Mouse (Mus musculus): Measurements from ENCODE around the gene Polr2b. TPM values are rescaled to one million over a fixed set of nuclear protein-coding genes. Genes with fewer than 3 reads are reported as not detected.

The Polr2b gene
- total RNA-seq, 2 experiments from 2014 or later: 34.8 to 38.3 TPM

- intact Hi-C loops (cut with DNase I): no loop called here
- no peak for DNase-seq
These were observed 74.0 kb downstream of the Polr2b start for GRCm38 (mm10) chr5:77383799-77384554.

GRCm38 (mm10) chr5:77384724-77385123 lies 74.8 kb downstream of the Polr2b start:
- intact Hi-C loops (cut with DNase I): no loop called here
- no peak for DNase-seq

GRCm38 (mm10) chr5:77385221-77385620 lies 75.3 kb downstream of the Polr2b start:
- intact Hi-C loops (cut with DNase I): no loop called here
- DNase-seq: no peak

DNA sequence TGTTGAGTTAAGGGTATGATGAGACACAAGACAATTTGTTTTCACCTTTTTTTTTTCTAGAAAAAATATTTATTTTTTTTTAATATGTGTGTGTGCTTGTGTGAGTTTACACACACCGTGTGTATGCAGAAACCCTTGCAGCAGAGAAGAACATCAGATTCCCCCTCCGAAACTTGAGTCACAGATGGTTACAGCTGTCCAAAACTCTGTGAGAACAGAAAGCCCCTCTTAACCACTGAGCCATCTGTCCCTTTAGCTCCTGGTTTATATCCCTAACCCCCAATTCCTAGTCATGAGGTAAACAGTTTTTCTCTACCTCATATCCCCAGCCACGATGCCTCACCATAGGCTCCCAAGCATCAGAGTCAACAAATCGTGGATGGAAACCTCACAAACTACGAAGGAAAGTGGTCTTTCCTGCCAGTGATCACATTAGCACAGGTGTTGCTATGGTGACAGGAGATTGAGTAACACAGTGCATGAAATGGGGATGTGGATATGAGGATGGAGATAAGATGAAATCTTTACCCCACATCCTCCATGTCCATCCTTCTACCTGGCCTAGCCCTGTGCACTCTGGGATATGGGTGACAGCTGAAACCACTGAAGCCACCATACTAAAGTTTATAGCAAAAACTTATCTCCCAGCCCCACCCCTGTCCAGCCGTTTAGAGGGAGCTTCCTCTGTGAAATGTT lies 76.1 kb downstream of the Polr2b start:
- intact Hi-C loops (cut with DNase I): loop anchor here (2.0 kb wide), 1 partner anchor 31 kb away; no protein-coding TSS in a partner anchor
- DNase-seq: no peak

DNA sequence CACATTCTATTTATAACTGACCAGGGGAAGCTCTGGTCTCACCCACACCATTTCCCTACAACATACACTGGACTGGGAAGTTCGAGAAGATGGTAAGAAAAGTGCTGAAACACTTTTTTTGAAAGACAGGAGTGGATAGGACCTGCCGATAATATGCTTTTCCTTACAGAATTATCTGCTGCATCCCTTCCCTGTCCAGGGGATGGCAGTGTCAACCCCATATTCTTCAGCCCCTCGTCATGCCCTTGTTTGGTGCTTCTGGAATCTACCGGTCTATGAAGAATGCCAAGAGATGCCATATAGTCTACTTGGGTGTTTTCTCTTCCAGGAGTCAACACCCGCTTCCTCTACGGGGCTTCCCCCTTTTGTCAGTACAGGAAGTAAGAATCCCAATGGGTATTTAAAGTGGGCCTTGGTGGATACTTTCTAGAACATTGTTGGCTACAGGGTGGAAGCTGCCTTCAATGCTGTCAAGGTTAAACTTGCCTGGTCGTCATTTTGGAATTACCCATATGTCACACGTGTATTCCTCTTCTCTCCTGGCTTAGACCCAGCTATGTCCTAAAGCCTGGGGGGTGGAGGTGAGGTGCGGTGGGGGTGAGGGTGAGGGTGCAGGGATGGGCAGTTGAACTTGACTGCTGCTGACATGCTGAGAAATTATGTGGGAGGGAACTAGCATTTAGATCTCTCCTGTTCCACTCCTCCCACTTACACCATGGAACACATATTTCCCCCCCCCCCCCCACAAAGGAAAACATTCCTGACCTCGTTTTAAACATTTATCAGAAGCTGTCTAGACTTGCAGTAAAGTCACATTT lies 76.9 kb downstream of the Polr2b start:
- DNase-seq: no peak
- intact Hi-C loops (cut with DNase I): loop anchor here (2.0 kb wide), 1 partner anchor 32 kb away; no protein-coding TSS in a partner anchor

DNA sequence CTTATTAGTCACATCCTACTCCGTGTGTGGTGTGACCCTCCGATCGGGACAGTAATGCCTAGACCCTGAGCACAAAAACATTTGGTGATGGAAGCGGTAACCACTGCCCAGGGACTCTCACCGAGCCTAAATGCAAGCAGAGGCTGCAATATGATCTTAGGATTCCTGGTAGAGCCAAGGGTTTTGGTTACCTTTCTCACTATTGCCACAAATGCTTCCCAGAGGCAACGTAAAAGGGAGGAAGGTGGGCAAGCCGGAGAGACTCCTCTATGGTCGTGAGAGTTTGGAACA lies 77.4 kb downstream of the Polr2b start:
- intact Hi-C loops (cut with DNase I): loop anchor here (2.0 kb wide), 1 partner anchor 33 kb away; no protein-coding TSS in a partner anchor
- DNase-seq: no peak

- no peak for DNase-seq
- intact Hi-C loops (cut with DNase I): no loop called here
These were observed 78.4 kb downstream of the Polr2b start for GRCm38 (mm10) chr5:77388359-77388758.

DNA sequence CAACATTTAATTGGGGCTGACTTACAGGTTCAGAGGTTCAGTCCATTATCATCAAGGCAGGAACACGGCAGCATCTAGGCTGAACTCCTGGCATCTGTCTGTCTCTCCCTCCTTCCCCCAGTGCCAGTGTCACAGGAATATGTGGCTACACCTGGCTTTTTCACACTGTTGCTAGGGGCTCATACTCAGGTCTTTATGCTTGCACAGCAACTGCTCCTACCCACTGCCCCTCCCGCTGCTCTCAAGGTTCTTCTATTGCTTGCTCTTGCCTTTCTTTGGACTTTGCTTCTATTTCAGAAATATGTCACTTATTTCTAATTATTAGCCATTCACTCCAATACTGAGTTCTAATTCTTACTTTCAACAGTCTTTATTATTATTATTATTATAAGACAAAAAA lies 80.3 kb downstream of the Polr2b start:
- intact Hi-C loops (cut with DNase I): no loop called here
- no peak for DNase-seq

- DNase-seq: no peak
- intact Hi-C loops (cut with DNase I): no loop called here
These were observed 83.2 kb downstream of the Polr2b start for GRCm38 (mm10) chr5:77393094-77393619.

DNA sequence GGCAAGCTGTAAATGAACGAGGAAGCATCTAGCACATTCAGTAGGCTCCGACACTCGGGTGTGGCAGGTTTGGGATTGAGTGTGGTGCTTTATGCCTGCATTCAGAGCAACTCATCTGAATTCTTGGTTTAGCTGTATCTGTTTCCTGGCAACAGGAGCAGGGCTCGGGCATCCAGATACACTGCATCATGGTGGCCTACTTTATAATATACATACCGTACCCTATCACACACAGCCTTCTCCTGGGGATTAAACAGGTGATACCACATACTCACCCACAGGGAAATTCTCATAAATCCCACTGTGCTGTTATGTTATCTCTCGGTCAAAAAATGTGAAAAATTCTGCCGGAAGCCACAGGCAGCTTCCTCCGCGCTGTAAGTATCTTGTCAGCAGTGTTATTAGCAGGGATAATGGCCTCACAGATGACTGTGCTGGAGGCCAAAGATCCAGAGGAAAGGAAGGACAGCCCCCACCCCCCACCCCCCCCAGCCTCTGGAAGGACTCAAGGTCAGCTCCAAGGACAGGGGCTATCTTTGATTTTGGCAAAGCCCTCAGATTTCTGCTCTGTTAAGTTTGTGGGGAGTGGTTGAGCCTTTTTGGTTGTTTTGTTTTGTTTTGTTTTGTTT lies 84.2 kb downstream of the Polr2b start:
- no peak for DNase-seq
- intact Hi-C loops (cut with DNase I): no loop called here

GRCm38 (mm10) chr5:77398285-77399057 lies 88.5 kb downstream of the Polr2b start:
- DNase-seq: no peak
- intact Hi-C loops (cut with DNase I): no loop called here

Small RNAs within 50 kb of the gene (microRNA-seq; reads per million reads assigned to microRNA genes)
- gene Mir5098 (ENCODE audit: borderline number of aligned reads in 2 of 2): 0 reads per million in 2 experiments

Other genes starting within 250 kb of the Polr2b start
- gene Hopx, start 195.0 kb upstream of the Polr2b start, total RNA-seq (2021): 100 to 1,000 TPM; 405 to 444 TPM
- under 1 TPM in 1 of 2 experiments, not detected in 1; 0.53 TPM for gene Spink2, start 98.7 kb upstream of the Polr2b start, total RNA-seq (2021)
- gene Rest, start 44.7 kb upstream of the Polr2b start, total RNA-seq (2021): 10 to 100 TPM; 14.8 to 16.5 TPM
- 10 to 100 TPM; 20.4 to 23.1 TPM for gene Noa1, start 63 bp upstream of the Polr2b start, total RNA-seq (2021)
- 100 to 1,000 TPM; 249 to 272 TPM for gene Igfbp7, start 97.9 kb downstream of the Polr2b start, total RNA-seq (2021)